In genomic region chr11:88171876-88172442, GRCm38 (mm10) we compare ENCODE assay signal across 9 mouse cellular contexts. TPM values are rescaled to one million over a fixed set of nuclear protein-coding genes. Genes with fewer than 3 reads are reported as not detected.
DNase-seq lines count a peak whose midpoint lies in the region; ATAC-seq and TF ChIP-seq lines count a peak whose summit lies in the region.
"Had no signal": no experiment of that assay in that cellular context is flagged by ENCODE, and none has a peak within 500 bp of the region (broad histone marks: within the 10 kb centered on the region; RNA-seq: fewer than 3 reads in every experiment).

No protein-coding gene starts in this region.

- no peak overlapping the region for H3K9ac ChIP-seq in hindbrain, embryonic 16.5 days (ENCODE audit: low read depth, low read length)
- H3K9ac ChIP-seq in CH12.LX (ENCODE audit: insufficient read depth, low read depth), result no peak overlapping the region
- no peak overlapping the region for H3K9ac ChIP-seq in intestine, embryonic 15.5 days
- H3K9ac ChIP-seq in liver, embryonic 11.5 days (ENCODE audit: low read depth, low read length), result no peak overlapping the region

- H3K4me2 ChIP-seq in hindbrain, embryonic 16.5 days (ENCODE audit: low read length), result no peak overlapping the region
- no peak overlapping the region for H3K4me2 ChIP-seq in CH12.LX (ENCODE audit: insufficient read depth, low read depth, poor library complexity, severe bottlenecking)
- no peak overlapping the region for H3K4me2 ChIP-seq in intestine, embryonic 15.5 days (replicated peaks)
- H3K4me2 ChIP-seq in liver, embryonic 11.5 days, result no peak overlapping the region

- no peak for TF ChIP-seq RAD21 in CH12.LX (IDR thresholded peaks at IDR 0.05; ENCODE audit: low read depth, low read length)

- no peak for TF ChIP-seq CTCF in CH12.LX (conservative IDR thresholded peaks at IDR 0.05 in 1 of 2, IDR thresholded peaks at IDR 0.05 in 1 of 2; ENCODE audit: low read depth in 2 of 2, low read length in 2 of 2)

- peaks cover 68% of the 10 kb centered on the region for H3K4me1 ChIP-seq in hindbrain, embryonic 10.5 days (replicated peaks)
- peaks cover 10% of the 10 kb centered on the region for H3K4me1 ChIP-seq in hindbrain, embryonic 16.5 days (ENCODE audit: control insufficient read depth, insufficient read depth, low read depth, low read length)
- H3K4me1 ChIP-seq in CH12.LX (ENCODE audit: control insufficient read depth in 1 of 2, insufficient read depth in 2 of 2), result no peaks in the 10 kb centered on the region; a peak in 1 of 4 replicates
- H3K4me1 ChIP-seq in intestine, embryonic 15.5 days (replicated peaks), result peaks cover 29% of the 10 kb centered on the region
- peaks cover 16% of the 10 kb centered on the region for H3K4me1 ChIP-seq in liver, embryonic 11.5 days (replicated peaks; ENCODE audit: control insufficient read depth, insufficient read depth, low read length)

- no peak for ATAC-seq in cerebellum, adult (ENCODE audit: insufficient number of reproducible peaks, low FRiP score, low TSS enrichment)
- no peak for ATAC-seq in hindbrain, embryonic 16.5 days
- no peak for ATAC-seq in intestine, embryonic 15.5 days
- no peak for ATAC-seq in activated CD4-positive, CD25-positive, alpha-beta regulatory T cell, adult 4 months
- ATAC-seq in liver, embryonic 11.5 days (replicated peaks; ENCODE audit: low FRiP score), result no peak

- peaks cover 40% of the 10 kb centered on the region for H3K27me3 ChIP-seq in hindbrain, embryonic 10.5 days (ENCODE audit: insufficient read depth, poor library complexity, severe bottlenecking)
- no peaks in the 10 kb centered on the region for H3K27me3 ChIP-seq in hindbrain, embryonic 16.5 days (replicated peaks; ENCODE audit: control insufficient read depth, insufficient read depth, low read length)
- peaks cover 60% of the 10 kb centered on the region for H3K27me3 ChIP-seq in CH12.LX (replicated peaks)
- peaks cover 5% of the 10 kb centered on the region for H3K27me3 ChIP-seq in intestine, embryonic 15.5 days (replicated peaks)
- peaks cover 22% of the 10 kb centered on the region for H3K27me3 ChIP-seq in liver, embryonic 11.5 days (replicated peaks; ENCODE audit: control insufficient read depth, insufficient read depth, low read length)

- DNase-seq in cerebellum, adult 11-12 months, result peak; percentile 65
- DNase-seq in hindbrain, embryonic 10.5 days (ENCODE audit: low spot score), result no peak
- no peak for DNase-seq in CH12.LX (ENCODE audit: extremely low read depth)
- DNase-seq in liver, embryonic 11.5 days (ENCODE audit: low spot score), result no peak

- no peak overlapping the region for H3K4me3 ChIP-seq in hindbrain, embryonic 10.5 days
- no peak overlapping the region for H3K4me3 ChIP-seq in hindbrain, embryonic 16.5 days (ENCODE audit: low read length)
- no peak overlapping the region for H3K4me3 ChIP-seq in CH12.LX (replicated peaks in 1 of 3; ENCODE audit: low read depth in 2 of 3, low read length in 2 of 3, poor library complexity in 1 of 3)
- no peak overlapping the region for H3K4me3 ChIP-seq in intestine, embryonic 15.5 days (replicated peaks)
- no peak overlapping the region for H3K4me3 ChIP-seq in liver, embryonic 11.5 days (ENCODE audit: low read depth, low read length)
- H3K4me3 ChIP-seq: erythroblast, embryonic 14.5 days had no signal

- peak overlapping the region; percentile 81 for H3K27ac ChIP-seq in hindbrain, embryonic 10.5 days
- H3K27ac ChIP-seq in hindbrain, embryonic 16.5 days (ENCODE audit: low read depth, low read length), result no peak overlapping the region
- no peak overlapping the region for H3K27ac ChIP-seq in CH12.LX (ENCODE audit: insufficient read depth, low read depth)
- H3K27ac ChIP-seq in intestine, embryonic 15.5 days, result peak overlapping the region; percentile 88; the same call in 1 of the 2 replicates
- H3K27ac ChIP-seq in liver, embryonic 11.5 days (ENCODE audit: low read depth, low read length), result no peak overlapping the region

- no peaks in the 10 kb centered on the region for H3K79me2 ChIP-seq in CH12.LX (replicated peaks; ENCODE audit: control insufficient read depth, extremely low read depth, insufficient read depth, poor library complexity, severe bottlenecking)

- TF ChIP-seq POLR2A in CH12.LX (IDR thresholded peaks at IDR 0.05; ENCODE audit: low read depth, low read length), result no peak

- H3K9me3 ChIP-seq in hindbrain, embryonic 10.5 days, result no peaks in the 10 kb centered on the region
- no peaks in the 10 kb centered on the region for H3K9me3 ChIP-seq in hindbrain, embryonic 16.5 days (ENCODE audit: control insufficient read depth, low read length)
- H3K9me3 ChIP-seq in CH12.LX (replicated peaks; ENCODE audit: low read length), result peaks cover 2% of the 10 kb centered on the region
- no peaks in the 10 kb centered on the region for H3K9me3 ChIP-seq in intestine, embryonic 15.5 days
- H3K9me3 ChIP-seq in liver, embryonic 11.5 days (ENCODE audit: control insufficient read depth, low read length), result no peaks in the 10 kb centered on the region

- 75% methylated on average over 15 of the region's 15 CpGs for WGBS in hindbrain, embryonic 10.5 days
- WGBS in hindbrain, embryonic 16.5 days, result 56% methylated on average over 15 of the region's 15 CpGs
- 61% methylated on average over 15 of the region's 15 CpGs for WGBS in intestine, embryonic 15.5 days
- WGBS in liver, embryonic 11.5 days, result 75% methylated on average over 15 of the region's 15 CpGs

- dilution Hi-C loops in CH12.LX (cut with MboI; ENCODE audit: extremely low pct_ligation_motif_present, extremely low pct_unique_long_range_greater_than_20kb, low sequenced_read_pairs), result no loop called here

- in situ Hi-C loops in CH12.LX (cut with MboI; ENCODE audit: low pct_ligation_motif_present, low pct_unique_long_range_greater_than_20kb, low sequenced_read_pairs), result no loop called here

- no peak for TF ChIP-seq EP300 in CH12.LX (IDR thresholded peaks at IDR 0.05; ENCODE audit: low read length)

- H3K36me3 ChIP-seq in hindbrain, embryonic 10.5 days, result peaks cover 25% of the 10 kb centered on the region
- H3K36me3 ChIP-seq in hindbrain, embryonic 16.5 days (ENCODE audit: control insufficient read depth, insufficient read depth, low read length), result no peaks in the 10 kb centered on the region
- H3K36me3 ChIP-seq in CH12.LX (replicated peaks in 1 of 2; ENCODE audit: control insufficient read depth in 1 of 2, insufficient read depth in 1 of 2, low read length in 1 of 2), result no peaks in the 10 kb centered on the region
- no peaks in the 10 kb centered on the region; the same call in 1 of the 2 replicates for H3K36me3 ChIP-seq in intestine, embryonic 15.5 days
- H3K36me3 ChIP-seq in liver, embryonic 11.5 days (ENCODE audit: control insufficient read depth, insufficient read depth, low read length), result no peaks in the 10 kb centered on the region

TF ChIP-seq in CH12.LX, 34 proteins besides CTCF, POLR2A, EP300 and RAD21:
- no peak for TF ChIP-seq MAZ (IDR thresholded peaks at IDR 0.05; ENCODE audit: low read depth, low read length)
- no peak for TF ChIP-seq UBTF (IDR thresholded peaks at IDR 0.05; ENCODE audit: low read depth, low read length)
- TF ChIP-seq GABPA (IDR thresholded peaks at IDR 0.05; ENCODE audit: insufficient replicate concordance, low read depth, low read length), result no peak
- TF ChIP-seq BHLHE40 (IDR thresholded peaks at IDR 0.05; ENCODE audit: low read depth, low read length), result 0 out of 2 replicates have a peak, but pooled peaks have one; percentile 22
- TF ChIP-seq USF2 (conservative IDR thresholded peaks at IDR 0.05; ENCODE audit: low read depth, low read length), result no peak

RNA-seq across cellular contexts. Expression of gene Mrps23, which starts 32.2 kb away (rescaled TPM):
- polyA plus RNA-seq in hindbrain, embryonic 10.5 days (2016; fragmentation: Nextera tagmentation; extraction: Ambion mirVana), result 72.2 and 74.1 TPM in 2 replicates
- polyA plus RNA-seq in hindbrain, embryonic 16.5 days (2015; fragmentation: Nextera tagmentation; extraction: Ambion mirVana), result 61.1 and 68.8 TPM in 2 replicates
- total RNA-seq in CH12.LX (2012; rRNA removed), result 216 and 227 TPM in 2 replicates
- 185 and 213 TPM in 2 replicates for total RNA-seq in CH12.LX (2014; rRNA removed)
- polyA plus RNA-seq in CH12.LX (2012; ENCODE audit: insufficient read length, low read depth), result 233 and 262 TPM in 2 replicates
- 59.6 and 62.3 TPM in 2 replicates for polyA plus RNA-seq in intestine, embryonic 15.5 days (2015; fragmentation: Nextera tagmentation; extraction: Ambion mirVana)
- polyA plus RNA-seq in activated CD4-positive, CD25-positive, alpha-beta regulatory T cell, adult 4 months (2017; shearing (Covaris generic)), result 10 to 100 TPM; 96.8 to 98.7 TPM
- polyA plus RNA-seq in liver, embryonic 11.5 days (2014; fragmentation: Nextera tagmentation; extraction: Ambion mirVana), result 73.7 and 79.5 TPM in 2 replicates

Comparison
In these comparisons a context has a peak if more than half of its experiments do, and no peak if none do; other contexts are left out.
1. H3K27ac ChIP-seq: peak in hindbrain, embryonic 10.5 days (single experiment) and intestine, embryonic 15.5 days (single experiment); none in hindbrain, embryonic 16.5 days (single experiment), CH12.LX (single experiment) and liver, embryonic 11.5 days (single experiment).